Mouse (Mus musculus) layer of hippocampus, postnatal 36 days (tissue): ENCODE data around the gene Stk10. TPM values are rescaled to one million over a fixed set of nuclear protein-coding genes. Genes with fewer than 3 reads are reported as not detected.
A peak's percentile ranks its signal among the peaks of the same experiment; 100 is the strongest.

Experiments used
- DNase-seq, 2 experiments: peaks; one replicate each; pipeline ENCODE4 v3.0.0; 2022
- total RNA-seq, 2 experiments: library from RNA; stranded (reverse); gene quantifications; 2 replicates each; pipeline ENCODE4 v1.2.3; 2021

Gene Stk10
- total RNA-seq, 2 experiments from 2014 or later: 8.3 to 8.7 TPM

GRCm38 (mm10) chr11:32633542-32633941 is 100.4 kb downstream of the Stk10 start:
- no peak for DNase-seq

- no peak for DNase-seq
Observed at GRCm38 (mm10) chr11:32634143-32634542, 101.0 kb downstream of the Stk10 start.

- no peak for DNase-seq
Observed at GRCm38 (mm10) chr11:32634842-32635241, 101.7 kb downstream of the Stk10 start.

- no peak for DNase-seq
Observed at GRCm38 (mm10) chr11:32636275-32636674, 103.2 kb downstream of the Stk10 start.

GRCm38 (mm10) chr11:32638521-32639255 is 105.6 kb downstream of the Stk10 start:
- DNase-seq: no peak

- DNase-seq: no peak
Observed at GRCm38 (mm10) chr11:32640617-32641016, 107.5 kb downstream of the Stk10 start.

GRCm38 (mm10) chr11:32642249-32642876 is 109.3 kb downstream of the Stk10 start, which contains the start of gene Fbxw11:
Gene Fbxw11 (plus strand): TSS chr11:32642724.
- DNase-seq: peak; percentile 94 to 95

- no peak for DNase-seq
Observed at GRCm38 (mm10) chr11:32642899-32643886, 110.1 kb downstream of the Stk10 start.

GRCm38 (mm10) chr11:32644010-32644409 is 110.9 kb downstream of the Stk10 start:
- no peak for DNase-seq

GRCm38 (mm10) chr11:32647265-32647664 is 114.2 kb downstream of the Stk10 start:
- DNase-seq: no peak

GRCm38 (mm10) chr11:32650236-32650749 is 117.2 kb downstream of the Stk10 start:
- no peak for DNase-seq

GRCm38 (mm10) chr11:32650893-32651590 is 117.9 kb downstream of the Stk10 start:
- no peak for DNase-seq

GRCm38 (mm10) chr11:32651723-32652122 is 118.6 kb downstream of the Stk10 start:
- no peak for DNase-seq

GRCm38 (mm10) chr11:32662082-32662656 is 129.1 kb downstream of the Stk10 start:
- peak in 1 of 2 experiments; percentile 43 for DNase-seq

- no peak for DNase-seq
Observed at GRCm38 (mm10) chr11:32665639-32666038, 132.5 kb downstream of the Stk10 start.

GRCm38 (mm10) chr11:32666983-32667382 is 133.9 kb downstream of the Stk10 start:
- DNase-seq: no peak

GRCm38 (mm10) chr11:32671480-32671879 is 138.4 kb downstream of the Stk10 start:
- no peak for DNase-seq
